Mouse (Mus musculus): ENCODE measurements at regions not wholly inside any gene's neighbourhood (a gene's known extent, or its start where the extent isn't known, plus 50 kb on each side); places are given as distances from the start of the nearest gene placed in this dataset.

- no peak overlapping the region for H3ac ChIP-seq (ENCODE audit: control insufficient read depth, insufficient read length)
- H3K36me3 ChIP-seq (ENCODE audit: control insufficient read depth, insufficient read depth) = no peaks in the 10 kb centered on the region
- TF ChIP-seq TCF12 (IDR thresholded peaks at IDR 0.05; ENCODE audit: insufficient read depth, poor library complexity, severe bottlenecking) (no peak), E2F4 (IDR thresholded peaks at IDR 0.05; ENCODE audit: insufficient read depth) (no peak), POLR2A (IDR thresholded peaks at IDR 0.05; ENCODE audit: insufficient read length, low read depth) (no peak), REST (IDR thresholded peaks at IDR 0.05; ENCODE audit: insufficient read depth, insufficient read length) (no peak), USF1 (IDR thresholded peaks at IDR 0.05; ENCODE audit: low read depth) (no peak), MYOD1 (IDR thresholded peaks at IDR 0.05; ENCODE audit: control insufficient read depth in 1 of 3, insufficient read length in 2 of 3, low read depth in 2 of 3) (no peak), CEBPB (IDR thresholded peaks at IDR 0.05; ENCODE audit: insufficient read depth, poor library complexity, severe bottlenecking) (no peak), POLR2AphosphoS2 (IDR thresholded peaks at IDR 0.05; ENCODE audit: insufficient read length, low read depth) (no peak), TCF3 (IDR thresholded peaks at IDR 0.05; ENCODE audit: insufficient read length, low read depth) (no peak), MAX (IDR thresholded peaks at IDR 0.05; ENCODE audit: low read depth) (no peak), SRF (IDR thresholded peaks at IDR 0.05; ENCODE audit: control insufficient read depth, insufficient read length, low read depth) (no peak), MYOG (IDR thresholded peaks at IDR 0.05; ENCODE audit: control insufficient read depth in 1 of 3, insufficient read depth in 1 of 3, insufficient read length in 2 of 3, low read depth in 2 of 3) (no peak)
- no peak overlapping the region for H3K4me3 ChIP-seq
- H3K27me3 ChIP-seq (ENCODE audit: control insufficient read depth, insufficient read depth, insufficient read length) = no peaks in the 10 kb centered on the region
- no peaks in the 10 kb centered on the region for H3K79me2 ChIP-seq (ENCODE audit: control insufficient read depth, insufficient read depth)
- H3K4me2 ChIP-seq (ENCODE audit: low read depth) = no peak overlapping the region
Observed at GRCm38 (mm10) chr14:96775801-96776200, 256.9 kb upstream of the Klhl1 start.

GRCm38 (mm10) chr14:96760591-96760990 lies 241.7 kb upstream of the Klhl1 start:
- Histone ChIP-seq H3K4me2 (ENCODE audit: low read depth) (no peak overlapping the region), H3K79me2 (ENCODE audit: control insufficient read depth, insufficient read depth) (no peaks in the 10 kb centered on the region), H3K27me3 (ENCODE audit: control insufficient read depth, insufficient read depth, insufficient read length) (no peaks in the 10 kb centered on the region), H3K4me3 (no peak overlapping the region), H3K36me3 (ENCODE audit: control insufficient read depth, insufficient read depth) (no peaks in the 10 kb centered on the region), H3ac (ENCODE audit: control insufficient read depth, insufficient read length) (no peak overlapping the region)
- TF ChIP-seq CEBPB (IDR thresholded peaks at IDR 0.05; ENCODE audit: insufficient read depth, poor library complexity, severe bottlenecking) (no peak), TCF12 (IDR thresholded peaks at IDR 0.05; ENCODE audit: insufficient read depth, poor library complexity, severe bottlenecking) (no peak), POLR2AphosphoS2 (IDR thresholded peaks at IDR 0.05; ENCODE audit: insufficient read length, low read depth) (no peak), MYOG (IDR thresholded peaks at IDR 0.05; ENCODE audit: control insufficient read depth in 1 of 3, insufficient read depth in 1 of 3, insufficient read length in 2 of 3, low read depth in 2 of 3) (no peak), REST (IDR thresholded peaks at IDR 0.05; ENCODE audit: insufficient read depth, insufficient read length) (no peak), USF1 (IDR thresholded peaks at IDR 0.05; ENCODE audit: low read depth) (no peak), MYOD1 (IDR thresholded peaks at IDR 0.05; ENCODE audit: control insufficient read depth in 1 of 3, insufficient read length in 2 of 3, low read depth in 2 of 3) (no peak), SRF (IDR thresholded peaks at IDR 0.05; ENCODE audit: control insufficient read depth, insufficient read length, low read depth) (no peak), TCF3 (IDR thresholded peaks at IDR 0.05; ENCODE audit: insufficient read length, low read depth) (no peak), MAX (IDR thresholded peaks at IDR 0.05; ENCODE audit: low read depth) (no peak), E2F4 (IDR thresholded peaks at IDR 0.05; ENCODE audit: insufficient read depth) (no peak), POLR2A (IDR thresholded peaks at IDR 0.05; ENCODE audit: insufficient read length, low read depth) (no peak)

- Histone ChIP-seq H3K79me2 (ENCODE audit: control insufficient read depth, insufficient read depth) (no peaks in the 10 kb centered on the region), H3K4me2 (ENCODE audit: low read depth) (no peak overlapping the region), H3K36me3 (ENCODE audit: control insufficient read depth, insufficient read depth) (no peaks in the 10 kb centered on the region), H3K27me3 (ENCODE audit: control insufficient read depth, insufficient read depth, insufficient read length) (no peaks in the 10 kb centered on the region), H3ac (ENCODE audit: control insufficient read depth, insufficient read length) (no peak overlapping the region), H3K4me3 (no peak overlapping the region)
- TF ChIP-seq MAX (IDR thresholded peaks at IDR 0.05; ENCODE audit: low read depth) (no peak), TCF3 (IDR thresholded peaks at IDR 0.05; ENCODE audit: insufficient read length, low read depth) (no peak), E2F4 (IDR thresholded peaks at IDR 0.05; ENCODE audit: insufficient read depth) (no peak), SRF (IDR thresholded peaks at IDR 0.05; ENCODE audit: control insufficient read depth, insufficient read length, low read depth) (no peak), MYOD1 (IDR thresholded peaks at IDR 0.05; ENCODE audit: control insufficient read depth in 1 of 3, insufficient read length in 2 of 3, low read depth in 2 of 3) (no peak), REST (IDR thresholded peaks at IDR 0.05; ENCODE audit: insufficient read depth, insufficient read length) (no peak), USF1 (IDR thresholded peaks at IDR 0.05; ENCODE audit: low read depth) (no peak), TCF12 (IDR thresholded peaks at IDR 0.05; ENCODE audit: insufficient read depth, poor library complexity, severe bottlenecking) (no peak)
Observed at GRCm38 (mm10) chr14:96733211-96733610, 214.3 kb upstream of the Klhl1 start.

GRCm38 (mm10) chr14:96697086-96697485 lies 178.2 kb upstream of the Klhl1 start:
- H3ac ChIP-seq (ENCODE audit: control insufficient read depth, insufficient read length) = no peak overlapping the region
- H3K79me2 ChIP-seq (ENCODE audit: control insufficient read depth, insufficient read depth) = no peaks in the 10 kb centered on the region
- H3K27me3 ChIP-seq (ENCODE audit: control insufficient read depth, insufficient read depth, insufficient read length) = no peaks in the 10 kb centered on the region
- H3K4me3 ChIP-seq = no peak overlapping the region
- H3K4me2 ChIP-seq (ENCODE audit: low read depth) = no peak overlapping the region
- no peaks in the 10 kb centered on the region for H3K36me3 ChIP-seq (ENCODE audit: control insufficient read depth, insufficient read depth)
- TF ChIP-seq E2F4 (IDR thresholded peaks at IDR 0.05; ENCODE audit: insufficient read depth) (no peak), REST (IDR thresholded peaks at IDR 0.05; ENCODE audit: insufficient read depth, insufficient read length) (no peak), POLR2AphosphoS2 (IDR thresholded peaks at IDR 0.05; ENCODE audit: insufficient read length, low read depth) (no peak), MYOG (IDR thresholded peaks at IDR 0.05; ENCODE audit: control insufficient read depth in 1 of 3, insufficient read depth in 1 of 3, insufficient read length in 2 of 3, low read depth in 2 of 3) (no peak), MYOD1 (IDR thresholded peaks at IDR 0.05; ENCODE audit: control insufficient read depth in 1 of 3, insufficient read length in 2 of 3, low read depth in 2 of 3) (no peak), SRF (IDR thresholded peaks at IDR 0.05; ENCODE audit: control insufficient read depth, insufficient read length, low read depth) (no peak)

GRCm38 (mm10) chr14:96690923-96691322 lies 172.0 kb upstream of the Klhl1 start:
- TF ChIP-seq MAX (IDR thresholded peaks at IDR 0.05; ENCODE audit: low read depth) (no peak), TCF3 (IDR thresholded peaks at IDR 0.05; ENCODE audit: insufficient read length, low read depth) (no peak), E2F4 (IDR thresholded peaks at IDR 0.05; ENCODE audit: insufficient read depth) (no peak), MYOD1 (IDR thresholded peaks at IDR 0.05; ENCODE audit: control insufficient read depth in 1 of 3, insufficient read length in 2 of 3, low read depth in 2 of 3) (no peak), POLR2A (IDR thresholded peaks at IDR 0.05; ENCODE audit: insufficient read length, low read depth) (no peak), POLR2AphosphoS2 (IDR thresholded peaks at IDR 0.05; ENCODE audit: insufficient read length, low read depth) (no peak), SRF (IDR thresholded peaks at IDR 0.05; ENCODE audit: control insufficient read depth, insufficient read length, low read depth) (no peak), TCF12 (IDR thresholded peaks at IDR 0.05; ENCODE audit: insufficient read depth, poor library complexity, severe bottlenecking) (no peak), USF1 (IDR thresholded peaks at IDR 0.05; ENCODE audit: low read depth) (no peak), MYOG (IDR thresholded peaks at IDR 0.05; ENCODE audit: control insufficient read depth in 1 of 3, insufficient read depth in 1 of 3, insufficient read length in 2 of 3, low read depth in 2 of 3) (no peak), REST (IDR thresholded peaks at IDR 0.05; ENCODE audit: insufficient read depth, insufficient read length) (no peak), CEBPB (IDR thresholded peaks at IDR 0.05; ENCODE audit: insufficient read depth, poor library complexity, severe bottlenecking) (no peak)
- Histone ChIP-seq H3K79me2 (ENCODE audit: control insufficient read depth, insufficient read depth) (no peaks in the 10 kb centered on the region), H3ac (ENCODE audit: control insufficient read depth, insufficient read length) (no peak overlapping the region)

More at GRCm38 (mm10) chr14:96690923-96691322, 172.0 kb upstream of the Klhl1 start:
- H3K4me3 ChIP-seq = no peak overlapping the region
- H3K36me3 ChIP-seq (ENCODE audit: control insufficient read depth, insufficient read depth) = no peaks in the 10 kb centered on the region
- no peaks in the 10 kb centered on the region for H3K27me3 ChIP-seq (ENCODE audit: control insufficient read depth, insufficient read depth, insufficient read length)
- H3K4me2 ChIP-seq (ENCODE audit: low read depth) = no peak overlapping the region

All from myocyte (in vitro differentiated cells).